Mouse (Mus musculus): ENCODE results near the gene Rere. TPM values are rescaled to one million over a fixed set of nuclear protein-coding genes. Genes with fewer than 3 reads are reported as not detected.

Gene Rere
- polyA plus RNA-seq, 1 experiment from 2014 or later = 23.1 TPM

- Histone ChIP-seq H3K4me2 (ENCODE audit: low read depth, low read length) (no peak overlapping the region), H3K9me3 (replicated peaks; ENCODE audit: control insufficient read depth, low read length) (no peaks in the 10 kb centered on the region), H3K9ac (ENCODE audit: low read length) (no peak overlapping the region), H3K36me3 (ENCODE audit: control insufficient read depth, insufficient read depth, low read length) (no peaks in the 10 kb centered on the region), H3K4me3 (replicated peaks; ENCODE audit: low read length) (no peak overlapping the region), H3K4me1 (ENCODE audit: control insufficient read depth, insufficient read depth, low read length) (peaks cover 20% of the 10 kb centered on the region; the same call in 1 of the 2 replicates), H3K27me3 (ENCODE audit: control insufficient read depth, insufficient read depth, low read length) (no peaks in the 10 kb centered on the region), H3K27ac (ENCODE audit: low read length) (no peak overlapping the region)
- 52% methylated on average over 12 of the region's 12 CpGs for WGBS
- no peak for ATAC-seq (ENCODE audit: insufficient read depth, low FRiP score)
Measured at GRCm38 (mm10) chr4:150454571-150455306, 173.3 kb downstream of the Rere start.

DNA sequence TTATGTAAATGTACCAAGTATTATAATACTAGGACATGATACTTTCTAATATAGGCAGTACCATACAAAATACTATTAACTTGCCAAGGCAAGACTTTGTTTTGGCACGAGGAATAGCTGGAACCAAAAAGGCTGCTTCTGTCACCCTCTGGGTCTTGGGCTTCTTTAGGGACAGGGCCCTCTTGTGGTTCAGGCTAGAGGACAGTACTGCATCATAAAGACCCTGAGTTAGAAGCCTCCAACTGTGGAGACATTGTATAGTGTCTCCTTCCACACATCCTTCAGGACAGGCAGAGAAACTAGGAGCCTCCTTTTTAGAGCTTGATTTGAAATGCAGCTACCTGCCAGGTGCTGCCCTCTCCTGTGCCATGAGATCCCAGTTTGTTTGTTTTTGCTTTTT lies 174.3 kb downstream of the Rere start:
- H3K9ac ChIP-seq (ENCODE audit: low read length) = no peak overlapping the region
- no peaks in the 10 kb centered on the region for H3K9me3 ChIP-seq (replicated peaks; ENCODE audit: control insufficient read depth, low read length)
- WGBS = 76% methylated on average over 1 of the region's 1 CpGs
- no peak overlapping the region for H3K4me2 ChIP-seq (ENCODE audit: low read depth, low read length)
- no peak overlapping the region for H3K27ac ChIP-seq (ENCODE audit: low read length)
- no peak overlapping the region for H3K4me3 ChIP-seq (replicated peaks; ENCODE audit: low read length)
- no peaks in the 10 kb centered on the region for H3K27me3 ChIP-seq (ENCODE audit: control insufficient read depth, insufficient read depth, low read length)
- H3K4me1 ChIP-seq (ENCODE audit: control insufficient read depth, insufficient read depth, low read length) = peaks cover 20% of the 10 kb centered on the region; the same call in 1 of the 2 replicates
- H3K36me3 ChIP-seq (ENCODE audit: control insufficient read depth, insufficient read depth, low read length) = no peaks in the 10 kb centered on the region
- no peak for ATAC-seq (ENCODE audit: insufficient read depth, low FRiP score)

GRCm38 (mm10) chr4:150456452-150456851 lies 175.0 kb downstream of the Rere start:
- no peak overlapping the region for H3K4me3 ChIP-seq (replicated peaks; ENCODE audit: low read length)

DNA sequence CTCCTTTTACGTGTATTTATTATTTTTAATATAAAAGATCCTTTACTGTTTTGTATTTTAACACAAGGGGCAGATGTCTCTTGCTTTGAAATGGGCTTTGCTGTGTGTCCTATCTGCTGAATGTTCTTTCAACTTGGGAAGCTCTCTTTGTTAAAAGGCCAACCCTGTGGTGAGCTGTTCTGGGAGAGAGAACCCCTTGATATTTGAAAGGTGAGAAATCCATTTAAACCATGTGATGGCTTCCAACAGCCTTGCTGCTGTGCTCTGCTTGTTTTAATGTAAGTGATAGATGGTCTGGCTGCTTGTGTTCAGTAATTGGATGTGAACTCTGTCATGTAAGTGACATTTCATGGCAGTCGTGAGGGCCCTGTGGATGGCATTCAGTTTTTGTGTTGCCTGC lies 175.4 kb downstream of the Rere start:
- 66% methylated on average over 2 of the region's 2 CpGs for WGBS
- Histone ChIP-seq H3K4me1 (ENCODE audit: control insufficient read depth, insufficient read depth, low read length) (peaks cover 26% of the 10 kb centered on the region; the same call in 1 of the 2 replicates), H3K4me2 (ENCODE audit: low read depth, low read length) (no peak overlapping the region), H3K4me3 (replicated peaks; ENCODE audit: low read length) (no peak overlapping the region), H3K27me3 (ENCODE audit: control insufficient read depth, insufficient read depth, low read length) (no peaks in the 10 kb centered on the region), H3K27ac (ENCODE audit: low read length) (no peak overlapping the region), H3K36me3 (ENCODE audit: control insufficient read depth, insufficient read depth, low read length) (no peaks in the 10 kb centered on the region), H3K9me3 (replicated peaks; ENCODE audit: control insufficient read depth, low read length) (no peaks in the 10 kb centered on the region), H3K9ac (ENCODE audit: low read length) (no peak overlapping the region)
- ATAC-seq (ENCODE audit: insufficient read depth, low FRiP score) = no peak

More at GRCm38 (mm10) chr4:150456452-150456851, 175.0 kb downstream of the Rere start:
- no peak overlapping the region for H3K9ac ChIP-seq (ENCODE audit: low read length)
- WGBS = 73% methylated on average over 7 of the region's 7 CpGs
- H3K9me3 ChIP-seq (replicated peaks; ENCODE audit: control insufficient read depth, low read length) = no peaks in the 10 kb centered on the region
- peaks cover 25% of the 10 kb centered on the region; the same call in 1 of the 2 replicates for H3K4me1 ChIP-seq (ENCODE audit: control insufficient read depth, insufficient read depth, low read length)
- no peaks in the 10 kb centered on the region for H3K36me3 ChIP-seq (ENCODE audit: control insufficient read depth, insufficient read depth, low read length)
- no peak for ATAC-seq (ENCODE audit: insufficient read depth, low FRiP score)
- H3K27ac ChIP-seq (ENCODE audit: low read length) = no peak overlapping the region
- no peak overlapping the region for H3K4me2 ChIP-seq (ENCODE audit: low read depth, low read length)
- no peaks in the 10 kb centered on the region for H3K27me3 ChIP-seq (ENCODE audit: control insufficient read depth, insufficient read depth, low read length)

DNA sequence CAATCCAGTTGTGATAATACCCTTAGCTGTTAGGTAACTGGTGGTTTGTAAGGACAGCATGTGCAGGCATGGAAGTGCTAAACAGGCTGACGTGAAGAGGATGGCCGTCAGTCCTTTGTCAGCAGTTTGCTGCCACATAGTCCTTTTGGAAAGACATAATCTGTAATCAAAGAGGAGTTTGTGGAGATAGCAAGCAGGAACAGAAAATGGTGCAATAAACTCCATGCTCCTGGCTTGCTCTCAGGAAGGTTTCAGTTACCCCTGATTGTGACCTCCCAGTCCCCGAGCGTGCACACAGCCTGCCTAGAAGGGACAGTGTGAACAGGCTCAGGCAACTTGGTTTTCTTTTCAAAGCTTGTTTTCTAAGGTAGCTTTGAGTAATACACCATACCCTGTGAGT lies 175.9 kb downstream of the Rere start:
- Histone ChIP-seq H3K4me1 (ENCODE audit: control insufficient read depth, insufficient read depth, low read length) (peaks cover 26% of the 10 kb centered on the region; the same call in 1 of the 2 replicates), H3K27ac (ENCODE audit: low read length) (no peak overlapping the region), H3K4me3 (replicated peaks; ENCODE audit: low read length) (no peak overlapping the region), H3K9me3 (replicated peaks; ENCODE audit: control insufficient read depth, low read length) (no peaks in the 10 kb centered on the region), H3K9ac (ENCODE audit: low read length) (no peak overlapping the region), H3K36me3 (ENCODE audit: control insufficient read depth, insufficient read depth, low read length) (no peaks in the 10 kb centered on the region), H3K27me3 (ENCODE audit: control insufficient read depth, insufficient read depth, low read length) (no peaks in the 10 kb centered on the region), H3K4me2 (ENCODE audit: low read depth, low read length) (no peak overlapping the region)
- 59% methylated on average over 4 of the region's 4 CpGs for WGBS
- no peak for ATAC-seq (ENCODE audit: insufficient read depth, low FRiP score)

- H3K4me1 ChIP-seq (ENCODE audit: control insufficient read depth, insufficient read depth, low read length) = peaks cover 26% of the 10 kb centered on the region; the same call in 1 of the 2 replicates
- no peaks in the 10 kb centered on the region for H3K36me3 ChIP-seq (ENCODE audit: control insufficient read depth, insufficient read depth, low read length)
- H3K27ac ChIP-seq (ENCODE audit: low read length) = no peak overlapping the region
- WGBS = 57% methylated on average over 7 of the region's 7 CpGs
- ATAC-seq (ENCODE audit: insufficient read depth, low FRiP score) = no peak
- no peak overlapping the region for H3K9ac ChIP-seq (ENCODE audit: low read length)
- H3K9me3 ChIP-seq (replicated peaks; ENCODE audit: control insufficient read depth, low read length) = no peaks in the 10 kb centered on the region
- no peak overlapping the region for H3K4me3 ChIP-seq (replicated peaks; ENCODE audit: low read length)
- no peak overlapping the region for H3K4me2 ChIP-seq (ENCODE audit: low read depth, low read length)
- no peaks in the 10 kb centered on the region for H3K27me3 ChIP-seq (ENCODE audit: control insufficient read depth, insufficient read depth, low read length)
Measured at GRCm38 (mm10) chr4:150457771-150458170, 176.3 kb downstream of the Rere start.

GRCm38 (mm10) chr4:150459022-150459794 lies 177.8 kb downstream of the Rere start:
- H3K9me3 ChIP-seq (replicated peaks; ENCODE audit: control insufficient read depth, low read length) = no peaks in the 10 kb centered on the region
- ATAC-seq (ENCODE audit: insufficient read depth, low FRiP score) = no peak
- no peak overlapping the region for H3K4me3 ChIP-seq (replicated peaks; ENCODE audit: low read length)
- no peak overlapping the region for H3K27ac ChIP-seq (ENCODE audit: low read length)
- H3K36me3 ChIP-seq (ENCODE audit: control insufficient read depth, insufficient read depth, low read length) = no peaks in the 10 kb centered on the region
- H3K9ac ChIP-seq (ENCODE audit: low read length) = no peak overlapping the region
- WGBS = 50% methylated on average over 6 of the region's 6 CpGs
- H3K27me3 ChIP-seq (ENCODE audit: control insufficient read depth, insufficient read depth, low read length) = no peaks in the 10 kb centered on the region
- no peak overlapping the region for H3K4me2 ChIP-seq (ENCODE audit: low read depth, low read length)
- H3K4me1 ChIP-seq (ENCODE audit: control insufficient read depth, insufficient read depth, low read length) = peaks cover 24% of the 10 kb centered on the region; the same call in 1 of the 2 replicates

DNA sequence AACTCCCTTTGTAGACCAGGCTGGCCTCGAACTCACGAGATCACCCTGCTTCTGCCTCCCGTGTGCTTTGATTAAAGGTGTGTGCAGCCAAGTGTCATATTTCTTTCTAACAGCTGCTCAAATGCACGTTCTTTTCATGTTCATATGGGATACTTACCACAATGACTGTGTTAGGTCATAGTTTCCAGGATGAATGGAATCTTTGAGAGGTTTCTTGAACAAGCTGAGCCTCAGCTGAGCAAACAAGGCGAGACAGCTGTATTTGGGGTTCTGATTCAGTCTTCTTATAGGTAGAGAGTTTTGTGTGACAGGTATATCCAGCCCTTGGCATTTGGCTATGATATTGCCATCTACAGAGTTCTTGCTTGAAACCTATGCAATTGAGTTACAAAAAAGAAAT lies 179.0 kb downstream of the Rere start:
- H3K27ac ChIP-seq (ENCODE audit: low read length) = no peak overlapping the region
- 55% methylated on average over 5 of the region's 5 CpGs for WGBS
- H3K9ac ChIP-seq (ENCODE audit: low read length) = no peak overlapping the region
- H3K4me3 ChIP-seq (replicated peaks; ENCODE audit: low read length) = no peak overlapping the region
- H3K4me1 ChIP-seq (ENCODE audit: control insufficient read depth, insufficient read depth, low read length) = peaks cover 14% of the 10 kb centered on the region; the same call in 1 of the 2 replicates
- no peaks in the 10 kb centered on the region for H3K36me3 ChIP-seq (ENCODE audit: control insufficient read depth, insufficient read depth, low read length)
- no peaks in the 10 kb centered on the region for H3K27me3 ChIP-seq (ENCODE audit: control insufficient read depth, insufficient read depth, low read length)
- no peak overlapping the region for H3K4me2 ChIP-seq (ENCODE audit: low read depth, low read length)
- no peaks in the 10 kb centered on the region for H3K9me3 ChIP-seq (replicated peaks; ENCODE audit: control insufficient read depth, low read length)
- no peak for ATAC-seq (ENCODE audit: insufficient read depth, low FRiP score)

GRCm38 (mm10) chr4:150461011-150461410 lies 179.6 kb downstream of the Rere start:
- no peak for ATAC-seq (ENCODE audit: insufficient read depth, low FRiP score)
- Histone ChIP-seq H3K4me2 (ENCODE audit: low read depth, low read length) (no peak overlapping the region), H3K4me3 (replicated peaks; ENCODE audit: low read length) (no peak overlapping the region), H3K36me3 (ENCODE audit: control insufficient read depth, insufficient read depth, low read length) (no peaks in the 10 kb centered on the region), H3K9ac (ENCODE audit: low read length) (no peak overlapping the region), H3K4me1 (ENCODE audit: control insufficient read depth, insufficient read depth, low read length) (peaks cover 14% of the 10 kb centered on the region; the same call in 1 of the 2 replicates), H3K27ac (ENCODE audit: low read length) (no peak overlapping the region), H3K9me3 (replicated peaks; ENCODE audit: control insufficient read depth, low read length) (no peaks in the 10 kb centered on the region), H3K27me3 (ENCODE audit: control insufficient read depth, insufficient read depth, low read length) (no peaks in the 10 kb centered on the region)
- 62% methylated on average over 5 of the region's 5 CpGs for WGBS

All from stomach, embryonic 16.5 days (tissue).